Mouse (Mus musculus): Measurements from ENCODE around the gene Cxcl3. TPM values are rescaled to one million over a fixed set of nuclear protein-coding genes. Genes with fewer than 3 reads are reported as not detected.
A peak's percentile ranks its signal among the peaks of the same experiment; 100 is the strongest.

Gene Cxcl3
- polyA plus RNA-seq (2012; fragmentation: generic; extraction: Trizol) = not detected
- long read RNA-seq, experiment 1 = 0 reads
- long read RNA-seq, experiment 2 = 0 reads

GRCm38 (mm10) chr5:90785659-90786588, at the start of gene Cxcl3:
TSS of gene Cxcl3 (plus strand) at chr5:90786103.
- no peaks in the 10 kb centered on the region for H3K79me2 ChIP-seq (ENCODE audit: control insufficient read depth, insufficient read depth)
- H3K4me3 ChIP-seq (ENCODE audit: insufficient read depth, poor library complexity, severe bottlenecking) = no peak within 1 kb of the TSS
- no peaks in the 10 kb centered on the region for H3K27me3 ChIP-seq (ENCODE audit: control insufficient read depth, insufficient read depth, insufficient read length)
- no peaks in the 10 kb centered on the region for H3K36me3 ChIP-seq (ENCODE audit: control insufficient read depth, insufficient read depth)
- H3K79me3 ChIP-seq (ENCODE audit: low read depth) = no peaks in the 10 kb centered on the region
- TF ChIP-seq MYOD1 (IDR thresholded peaks at IDR 0.05; ENCODE audit: control insufficient read depth, insufficient read length, low read depth) (no peak), USF1 (IDR thresholded peaks at IDR 0.05; ENCODE audit: low read depth) (no peak), CTCF (IDR thresholded peaks at IDR 0.05; ENCODE audit: control insufficient read depth, insufficient read depth, insufficient read length) (no peak), CEBPB (IDR thresholded peaks at IDR 0.05; ENCODE audit: low read depth) (no peak), MAX (IDR thresholded peaks at IDR 0.05) (no peak), FOSL1 (IDR thresholded peaks at IDR 0.05; ENCODE audit: insufficient read depth, low read length, poor library complexity, severe bottlenecking) (no peak), MYOG (IDR thresholded peaks at IDR 0.05; ENCODE audit: control insufficient read depth, extremely low read depth, insufficient read length) (no peak)
- H3ac ChIP-seq (ENCODE audit: control insufficient read depth, insufficient read length, low read depth) = no peak within 1 kb of the TSS

- TF ChIP-seq USF1 (IDR thresholded peaks at IDR 0.05; ENCODE audit: low read depth) = no peak
- no peak for TF ChIP-seq MYOG (IDR thresholded peaks at IDR 0.05; ENCODE audit: control insufficient read depth, extremely low read depth, insufficient read length)
- TF ChIP-seq CEBPB (IDR thresholded peaks at IDR 0.05; ENCODE audit: low read depth) = no peak
- no peak for TF ChIP-seq MAX (IDR thresholded peaks at IDR 0.05)
- no peak for TF ChIP-seq MYOD1 (IDR thresholded peaks at IDR 0.05; ENCODE audit: control insufficient read depth, insufficient read length, low read depth)
- TF ChIP-seq FOSL1 (IDR thresholded peaks at IDR 0.05; ENCODE audit: insufficient read depth, low read length, poor library complexity, severe bottlenecking) = no peak
- no peak for TF ChIP-seq CTCF (IDR thresholded peaks at IDR 0.05; ENCODE audit: control insufficient read depth, insufficient read depth, insufficient read length)
- Histone ChIP-seq H3ac (ENCODE audit: control insufficient read depth, insufficient read length, low read depth) (no peak overlapping the region), H3K4me3 (ENCODE audit: insufficient read depth, poor library complexity, severe bottlenecking) (no peak overlapping the region), H3K79me2 (ENCODE audit: control insufficient read depth, insufficient read depth) (no peaks in the 10 kb centered on the region), H3K36me3 (ENCODE audit: control insufficient read depth, insufficient read depth) (no peaks in the 10 kb centered on the region), H3K27me3 (ENCODE audit: control insufficient read depth, insufficient read depth, insufficient read length) (no peaks in the 10 kb centered on the region), H3K79me3 (ENCODE audit: low read depth) (no peaks in the 10 kb centered on the region)
These were observed 43.9 kb upstream of the Cxcl3 start for GRCm38 (mm10) chr5:90742029-90742428.

- Histone ChIP-seq H3K27me3 (ENCODE audit: control insufficient read depth, insufficient read depth, insufficient read length) (no peaks in the 10 kb centered on the region), H3K4me3 (ENCODE audit: insufficient read depth, poor library complexity, severe bottlenecking) (no peak overlapping the region), H3K79me3 (ENCODE audit: low read depth) (no peaks in the 10 kb centered on the region), H3ac (ENCODE audit: control insufficient read depth, insufficient read length, low read depth) (no peak overlapping the region), H3K36me3 (ENCODE audit: control insufficient read depth, insufficient read depth) (no peaks in the 10 kb centered on the region), H3K79me2 (ENCODE audit: control insufficient read depth, insufficient read depth) (no peaks in the 10 kb centered on the region)
- TF ChIP-seq CTCF (IDR thresholded peaks at IDR 0.05; ENCODE audit: control insufficient read depth, insufficient read depth, insufficient read length) (no peak), MYOG (IDR thresholded peaks at IDR 0.05; ENCODE audit: control insufficient read depth, extremely low read depth, insufficient read length) (no peak), CEBPB (IDR thresholded peaks at IDR 0.05; ENCODE audit: low read depth) (peak; percentile 99), MAX (IDR thresholded peaks at IDR 0.05) (no peak), USF1 (IDR thresholded peaks at IDR 0.05; ENCODE audit: low read depth) (peak; percentile 60), FOSL1 (IDR thresholded peaks at IDR 0.05; ENCODE audit: insufficient read depth, low read length, poor library complexity, severe bottlenecking) (peak; percentile 80), MYOD1 (IDR thresholded peaks at IDR 0.05; ENCODE audit: control insufficient read depth, insufficient read length, low read depth) (no peak)
These were observed 32.0 kb upstream of the Cxcl3 start for GRCm38 (mm10) chr5:90753934-90754333.

GRCm38 (mm10) chr5:90758020-90758605, 27.8 kb upstream of the Cxcl3 start:
- Histone ChIP-seq H3K36me3 (ENCODE audit: control insufficient read depth, insufficient read depth) (no peaks in the 10 kb centered on the region), H3K4me3 (ENCODE audit: insufficient read depth, poor library complexity, severe bottlenecking) (no peak overlapping the region), H3K27me3 (ENCODE audit: control insufficient read depth, insufficient read depth, insufficient read length) (no peaks in the 10 kb centered on the region), H3K79me3 (ENCODE audit: low read depth) (no peaks in the 10 kb centered on the region), H3ac (ENCODE audit: control insufficient read depth, insufficient read length, low read depth) (no peak overlapping the region), H3K79me2 (ENCODE audit: control insufficient read depth, insufficient read depth) (no peaks in the 10 kb centered on the region)
- no peak for TF ChIP-seq MYOG (IDR thresholded peaks at IDR 0.05; ENCODE audit: control insufficient read depth, extremely low read depth, insufficient read length)
- no peak for TF ChIP-seq FOSL1 (IDR thresholded peaks at IDR 0.05; ENCODE audit: insufficient read depth, low read length, poor library complexity, severe bottlenecking)
- TF ChIP-seq CTCF (IDR thresholded peaks at IDR 0.05; ENCODE audit: control insufficient read depth, insufficient read depth, insufficient read length) = no peak
- no peak for TF ChIP-seq CEBPB (IDR thresholded peaks at IDR 0.05; ENCODE audit: low read depth)
- TF ChIP-seq MAX (IDR thresholded peaks at IDR 0.05) = no peak
- TF ChIP-seq MYOD1 (IDR thresholded peaks at IDR 0.05; ENCODE audit: control insufficient read depth, insufficient read length, low read depth) = no peak
- TF ChIP-seq USF1 (IDR thresholded peaks at IDR 0.05; ENCODE audit: low read depth) = no peak

Data from C2C12 (cell line).